Mouse (Mus musculus): Measurements from ENCODE around the gene Hoxd12.

Hoxd12 gene

DNA sequence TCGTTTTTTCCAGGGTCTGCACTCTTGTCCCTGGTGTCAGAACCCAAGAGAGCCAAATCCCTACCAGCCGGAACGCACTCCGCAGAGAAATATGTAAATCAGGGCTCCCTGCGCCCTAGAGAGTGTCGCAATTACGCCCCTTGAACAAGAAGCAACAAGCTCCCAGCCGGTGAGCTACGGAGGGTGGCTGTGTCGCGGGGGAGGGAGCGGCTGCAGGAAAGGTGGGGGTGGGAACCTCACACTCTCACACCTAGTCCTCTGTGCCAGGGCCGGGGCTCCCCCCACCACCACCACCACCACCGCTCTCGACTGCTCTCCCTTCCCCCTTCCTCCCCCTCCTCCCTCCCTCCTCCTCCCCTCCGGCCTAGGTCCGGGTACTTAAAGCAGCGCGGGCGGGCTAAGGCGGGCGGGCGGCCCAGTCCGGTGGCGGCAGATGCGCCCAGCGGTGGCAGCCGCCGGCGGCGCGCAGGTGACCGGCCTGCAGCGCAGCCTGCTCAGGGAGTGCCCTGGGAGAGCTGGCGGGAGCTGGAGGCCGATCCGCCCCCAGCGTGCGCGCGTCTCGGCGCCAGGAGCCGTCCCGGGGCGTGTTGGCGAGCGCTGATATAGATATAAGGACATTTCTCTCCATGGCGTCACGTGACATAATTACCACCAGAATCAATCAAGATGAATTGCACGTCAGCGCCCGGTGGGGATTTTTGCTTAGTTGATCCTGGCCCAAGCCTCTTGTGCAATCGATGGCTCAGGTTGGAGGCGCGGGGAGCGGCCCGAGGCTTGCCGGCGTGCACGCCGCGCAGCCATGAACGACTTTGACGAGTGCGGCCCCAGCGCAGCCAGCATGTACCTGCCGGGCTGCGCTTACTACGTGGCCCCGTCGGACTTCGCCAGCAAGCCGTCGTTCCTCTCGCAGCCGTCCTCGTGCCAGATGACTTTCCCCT is 7.0 kb downstream of the Hoxd12 start:
- no peak for DNase-seq (ENCODE audit: low spot score)

DNA sequence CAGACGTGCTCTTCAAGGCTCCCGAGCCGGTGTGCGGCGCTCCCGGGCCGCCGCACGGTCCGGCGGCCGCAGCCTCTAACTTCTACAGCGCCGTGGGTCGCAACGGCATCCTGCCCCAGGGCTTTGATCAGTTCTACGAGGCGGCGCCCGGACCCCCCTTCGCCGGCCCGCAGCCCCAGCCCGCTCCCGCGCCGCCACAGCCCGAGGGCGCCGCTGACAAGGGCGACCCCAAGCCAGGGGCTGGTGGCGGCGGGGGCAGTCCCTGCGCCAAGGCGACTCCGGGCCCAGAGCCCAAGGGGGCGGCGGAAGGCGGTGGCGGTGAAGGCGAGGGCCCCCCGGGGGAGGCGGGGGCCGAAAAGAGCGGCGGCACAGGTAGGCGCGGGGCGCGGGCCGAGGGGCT is 8.0 kb downstream of the Hoxd12 start:
- DNase-seq (ENCODE audit: low spot score), result no peak

DNA sequence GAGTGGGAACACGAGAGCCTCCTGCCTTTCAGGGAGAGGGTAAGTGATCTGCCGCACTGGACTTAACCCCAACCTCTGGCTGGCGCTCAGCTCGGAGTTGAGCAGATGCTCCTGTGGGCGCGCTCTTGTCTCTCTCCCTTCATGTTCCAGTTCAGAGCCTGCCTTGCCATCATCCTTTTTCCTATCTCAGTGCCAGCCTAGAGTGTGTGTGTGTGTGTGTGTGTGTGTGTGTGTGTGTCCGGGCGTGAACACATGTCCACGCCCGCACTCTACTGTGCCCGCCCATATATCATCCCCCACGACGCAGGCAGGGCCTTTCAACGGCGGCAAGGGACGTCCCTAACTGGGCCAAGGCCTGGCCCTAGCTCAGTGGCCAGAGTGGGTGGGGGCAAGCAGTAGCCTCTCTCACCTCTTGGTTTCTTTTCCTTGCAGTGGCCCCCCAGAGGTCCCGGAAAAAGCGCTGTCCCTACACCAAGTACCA is 8.7 kb downstream of the Hoxd12 start:
- no peak for DNase-seq (ENCODE audit: low spot score)

DNA sequence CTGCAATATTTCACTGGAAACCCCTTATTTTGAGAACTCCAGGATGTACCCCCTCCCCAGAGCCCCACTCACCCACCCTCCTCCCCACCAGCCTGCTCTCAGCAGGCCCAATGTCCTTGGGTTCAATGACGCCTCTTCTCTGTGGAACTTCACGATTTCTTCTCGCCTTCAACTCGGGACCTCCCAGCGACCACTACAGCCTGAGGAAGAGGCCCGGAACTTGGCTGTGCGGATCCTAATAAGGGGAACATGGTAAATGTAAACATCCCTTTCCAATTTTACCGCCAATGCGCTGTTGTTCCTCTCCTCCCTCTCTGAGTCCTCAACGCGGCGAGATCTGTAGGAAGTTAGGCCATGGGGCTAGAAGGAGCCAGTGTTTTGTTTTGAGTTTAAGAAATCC is 9.3 kb downstream of the Hoxd12 start:
- no peak for DNase-seq (ENCODE audit: low spot score)

DNA sequence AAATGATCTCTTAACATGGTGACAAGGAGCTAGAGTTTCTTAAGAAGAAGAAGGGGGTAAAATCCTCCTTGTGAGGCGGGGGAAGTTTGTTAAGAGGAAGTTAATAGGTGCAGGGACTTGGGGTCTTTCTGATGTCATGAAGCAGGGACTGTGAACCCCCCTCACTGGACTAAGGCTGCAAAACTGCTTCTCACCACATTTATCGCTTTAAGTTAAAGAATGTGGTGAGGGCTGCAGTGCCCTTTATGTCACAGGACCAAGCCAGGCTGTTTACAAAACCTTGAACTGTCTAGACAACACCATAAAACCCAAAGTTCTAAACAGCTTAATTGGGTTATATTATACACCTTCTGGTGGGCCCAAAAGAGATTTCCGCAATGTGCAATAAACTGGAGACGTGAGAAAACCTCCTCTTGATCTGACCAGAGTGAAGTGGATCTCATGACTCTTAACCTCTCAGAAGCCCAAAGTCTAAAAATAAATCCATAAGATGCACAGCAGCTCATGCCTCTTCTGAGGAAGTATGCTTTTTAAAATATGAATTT is 10.3 kb downstream of the Hoxd12 start:
- no peak for DNase-seq (ENCODE audit: low spot score)

DNA sequence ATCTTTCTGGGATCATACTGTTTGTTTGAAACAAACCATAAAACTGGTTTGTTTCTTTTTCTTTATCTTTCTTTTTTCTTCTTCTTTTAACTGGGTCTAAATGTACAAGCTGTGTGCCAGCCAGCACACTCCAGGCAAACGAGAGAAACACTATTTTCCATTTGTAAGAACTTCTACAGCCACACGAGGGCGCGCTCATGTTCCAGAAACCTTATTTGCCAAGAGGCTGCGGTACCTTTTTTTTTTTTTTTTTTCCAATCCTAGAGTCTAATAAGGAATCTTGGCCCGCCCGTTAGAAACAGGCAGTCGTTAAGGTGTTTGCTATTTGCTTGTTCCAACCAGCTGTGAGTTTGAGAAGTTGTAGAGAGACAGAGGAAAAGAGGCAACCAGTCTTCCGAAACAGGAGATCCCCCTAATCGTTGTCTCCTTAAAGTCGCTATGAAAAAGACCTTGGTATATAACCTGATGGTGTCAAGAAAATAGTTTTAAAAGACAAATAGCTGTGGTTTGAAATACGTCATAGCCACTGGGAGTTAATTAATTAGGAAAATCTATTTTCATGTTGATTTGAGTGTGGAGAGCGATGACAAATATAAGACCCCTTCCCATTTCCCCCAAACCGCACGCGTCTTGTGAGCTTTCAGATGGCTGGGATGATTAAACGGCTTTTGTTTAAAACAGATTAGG is 11.6 kb downstream of the Hoxd12 start:
- no peak for DNase-seq (ENCODE audit: low spot score)

DNA sequence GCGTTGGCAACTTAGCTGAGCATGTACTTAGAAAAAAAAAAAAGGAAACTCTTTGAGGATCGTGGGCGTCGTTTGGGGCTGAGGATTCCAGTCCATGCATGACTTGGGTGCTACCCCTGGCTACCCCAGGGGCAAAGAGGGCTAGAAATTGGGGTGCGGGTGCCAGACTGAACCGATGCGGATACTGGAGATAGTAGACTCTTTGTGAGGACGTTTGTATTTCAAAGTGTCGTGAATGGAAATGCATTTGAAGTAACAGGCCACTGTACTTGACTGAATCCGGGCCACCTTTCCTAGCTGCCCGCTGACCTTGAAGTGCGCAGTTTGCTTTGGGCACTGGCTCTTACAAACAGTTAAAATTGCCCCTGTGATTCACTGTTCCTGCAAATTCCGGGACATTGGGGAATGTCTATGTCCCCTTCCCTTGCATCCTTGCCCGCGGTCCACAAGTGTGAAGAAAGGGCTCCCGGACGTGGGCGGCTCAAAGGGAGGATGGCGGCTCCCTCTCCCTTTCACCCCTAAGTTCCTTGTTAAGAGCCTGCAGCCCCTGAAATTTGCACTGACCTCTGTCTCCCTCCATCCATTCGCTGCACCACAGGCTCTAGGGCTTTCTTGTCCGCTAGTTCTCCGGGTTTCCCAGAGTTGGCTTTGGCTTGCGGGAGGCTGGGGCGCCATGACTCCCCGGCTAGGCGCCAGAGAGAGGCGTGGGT is 12.3 kb downstream of the Hoxd12 start:
- no peak for DNase-seq (ENCODE audit: low spot score)

DNA sequence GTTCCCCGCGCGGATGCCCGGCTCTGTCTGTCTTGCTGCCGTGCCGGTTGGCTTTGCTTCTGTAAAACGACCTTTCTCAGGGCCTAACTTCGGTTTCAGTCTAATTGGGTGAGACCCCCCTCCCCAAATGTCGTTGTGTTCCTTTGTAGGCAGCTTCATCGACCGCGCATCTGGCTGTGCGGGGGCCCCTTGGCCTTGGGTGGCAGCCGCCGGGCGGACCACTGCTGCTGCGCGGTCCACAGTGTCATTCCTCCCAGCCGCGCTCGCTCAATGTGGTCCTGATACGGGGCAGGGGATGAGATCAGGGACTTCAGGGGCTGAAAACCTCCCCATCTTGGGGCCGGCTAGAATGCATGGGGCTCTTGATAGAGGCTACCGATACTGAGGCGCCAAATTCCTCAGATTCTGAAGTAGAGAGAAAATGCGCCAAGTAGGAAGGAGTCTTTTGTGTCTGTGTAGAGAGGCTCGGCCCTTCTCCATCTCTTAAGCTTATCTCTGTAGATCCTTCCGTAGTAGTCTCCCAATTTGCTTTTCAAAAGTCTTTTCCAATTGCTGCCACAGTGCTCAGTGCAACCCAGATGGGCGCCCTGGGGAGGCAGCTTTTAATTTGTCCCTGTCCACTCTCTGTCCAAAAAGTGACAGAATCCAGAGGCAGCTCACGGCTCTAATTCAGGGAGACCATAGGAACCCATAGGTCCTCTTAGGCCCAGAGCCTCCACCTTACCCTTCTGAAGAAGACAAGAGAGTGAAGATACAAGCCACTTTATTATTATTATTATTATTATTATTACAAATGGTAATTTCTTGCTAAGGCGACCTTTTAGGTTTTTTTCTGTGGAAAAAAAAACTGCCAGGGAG is 13.1 kb downstream of the Hoxd12 start:
- DNase-seq (ENCODE audit: low spot score), result no peak

DNA sequence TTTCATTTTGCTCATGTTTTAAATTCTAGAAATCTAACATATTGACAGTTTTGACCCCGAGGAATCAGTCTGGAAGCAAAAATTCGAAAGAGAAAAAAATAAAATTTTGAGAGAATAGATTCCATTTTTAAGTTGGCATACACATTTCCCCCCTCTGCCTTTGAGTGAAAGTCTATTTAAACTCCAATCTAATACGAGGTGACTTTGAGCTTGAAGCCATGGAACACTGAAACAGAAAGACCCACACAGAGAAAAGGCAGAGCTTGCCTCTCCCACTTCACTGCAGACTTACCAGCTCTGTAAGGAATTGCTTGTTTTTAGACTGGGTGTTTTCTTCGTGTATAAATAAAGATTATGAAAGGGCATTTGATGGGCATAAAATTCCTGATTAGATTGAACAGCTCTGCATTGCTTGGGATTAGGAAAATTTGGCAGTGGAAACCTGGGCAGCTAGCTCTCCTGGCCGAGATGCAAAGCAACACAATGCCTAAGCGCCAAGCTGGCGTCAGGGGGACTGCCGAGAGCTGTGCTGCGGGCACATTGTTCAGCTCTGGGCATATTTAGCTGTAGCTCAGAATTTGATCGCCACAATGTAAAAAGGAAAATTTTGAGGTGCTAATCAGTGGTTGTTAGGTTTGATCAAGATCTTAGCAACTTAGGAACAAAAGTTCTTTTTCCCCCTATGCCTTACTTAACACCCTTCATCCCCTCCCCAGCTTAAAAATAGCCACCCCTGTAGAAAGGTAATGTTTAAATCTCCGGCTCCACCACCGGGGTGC is 14.2 kb downstream of the Hoxd12 start:
- no peak for DNase-seq (ENCODE audit: low spot score)

DNA sequence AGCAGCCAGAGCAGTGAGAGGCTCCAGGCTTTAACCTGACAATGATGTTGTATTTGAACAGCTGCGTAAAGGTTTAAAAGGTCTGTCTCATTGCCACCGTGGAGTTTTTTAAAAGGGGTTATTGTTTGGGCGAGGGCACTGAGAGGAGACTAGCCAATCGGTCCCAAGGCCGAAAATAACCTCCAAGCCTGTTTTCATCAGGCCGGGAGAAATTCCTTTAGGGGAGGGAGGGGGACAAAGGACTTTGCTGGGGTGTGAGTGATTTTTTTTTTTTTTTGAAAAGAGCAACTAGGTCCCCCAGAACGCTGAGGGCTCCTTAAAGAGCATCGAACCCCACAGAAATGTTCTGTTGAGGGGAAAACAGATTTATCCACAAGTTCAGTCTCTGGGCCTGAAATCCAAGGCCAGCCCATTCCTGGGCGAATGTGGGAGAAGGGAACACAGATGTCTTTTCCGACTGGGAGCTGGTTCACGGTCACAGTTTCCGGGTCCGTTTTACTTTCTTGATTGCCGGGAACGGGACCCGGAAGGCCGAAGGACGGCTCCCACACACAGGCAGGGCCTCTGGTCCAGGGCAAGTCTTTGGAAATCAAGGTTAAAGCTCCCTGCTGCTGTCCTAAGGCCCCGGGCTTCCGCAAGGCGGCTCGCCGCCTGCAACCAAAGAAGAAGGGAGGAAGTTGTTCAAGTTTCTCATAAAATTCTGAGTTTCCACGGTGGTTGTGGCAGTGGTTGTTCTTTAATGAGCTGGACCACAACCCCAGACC is 14.9 kb downstream of the Hoxd12 start:
- no peak for DNase-seq (ENCODE audit: low spot score)

DNA sequence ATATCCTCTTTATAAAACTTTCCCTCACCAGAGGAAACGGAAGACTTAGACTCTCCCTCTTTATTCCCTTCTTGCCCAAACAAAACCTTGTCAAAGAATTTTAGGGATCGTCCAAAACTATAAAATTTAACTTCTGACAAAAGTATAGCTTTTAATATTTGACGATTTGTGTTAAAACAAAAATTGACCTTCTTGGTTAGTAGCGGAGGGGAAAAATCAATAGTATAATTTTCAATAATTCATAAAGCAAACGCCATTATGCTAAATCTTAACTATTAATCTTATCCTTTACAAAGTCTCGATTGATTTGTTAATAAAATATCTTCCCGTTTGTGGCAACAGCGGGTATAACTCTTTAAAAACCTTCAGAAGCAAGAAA is 15.5 kb downstream of the Hoxd12 start:
- DNase-seq (ENCODE audit: low spot score), result no peak

DNA sequence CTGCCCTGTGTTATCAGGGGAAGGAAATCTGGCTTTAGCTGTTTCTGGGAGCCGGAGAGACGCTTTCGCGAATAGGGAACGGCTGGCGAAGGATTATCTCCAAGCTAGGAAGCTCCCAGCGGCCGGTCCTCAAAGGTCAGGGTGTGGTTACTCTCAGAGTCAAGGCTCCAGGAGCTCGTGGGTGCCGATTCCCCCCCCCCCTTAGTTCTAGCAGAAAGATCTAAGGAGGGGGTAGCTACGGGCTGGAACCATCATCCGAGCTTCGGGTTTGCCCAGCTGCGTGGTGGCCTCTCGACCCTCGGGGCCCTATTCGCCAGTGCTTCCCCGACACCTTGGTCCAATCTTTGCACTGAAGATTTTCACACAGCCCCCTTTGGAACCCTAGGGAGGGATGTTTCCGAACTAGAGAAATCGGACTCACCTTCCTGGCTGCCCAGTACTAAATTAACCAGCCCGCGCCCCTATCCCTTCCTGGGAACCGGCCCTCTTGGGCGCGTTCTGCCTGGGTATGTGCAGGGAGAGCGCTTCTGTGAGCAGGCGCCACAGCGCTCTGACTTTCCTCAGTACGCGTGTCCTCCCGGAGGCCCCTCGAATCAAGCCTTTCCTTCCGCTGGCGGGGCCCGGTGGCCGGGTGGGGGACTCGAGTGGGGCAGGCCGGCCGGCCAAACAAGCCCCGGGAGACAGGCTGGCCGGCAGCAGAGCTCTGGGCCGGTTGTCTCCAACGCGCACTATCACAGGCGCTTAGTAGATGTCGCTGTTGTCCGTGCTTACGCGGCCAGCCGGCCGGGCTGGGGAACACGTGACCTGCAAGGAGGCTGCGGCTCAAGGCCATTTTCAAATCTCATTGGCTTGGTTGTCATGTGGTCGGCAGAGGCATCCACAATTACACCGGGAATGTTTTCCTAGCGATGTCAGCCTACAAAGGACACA is 16.5 kb downstream of the Hoxd12 start, which contains the start of gene Hoxd10:
Hoxd10 (plus strand) TSS at position 903 of the 930 bp plus-strand sequence.
- DNase-seq (ENCODE audit: low spot score), result peak; percentile 82

DNA sequence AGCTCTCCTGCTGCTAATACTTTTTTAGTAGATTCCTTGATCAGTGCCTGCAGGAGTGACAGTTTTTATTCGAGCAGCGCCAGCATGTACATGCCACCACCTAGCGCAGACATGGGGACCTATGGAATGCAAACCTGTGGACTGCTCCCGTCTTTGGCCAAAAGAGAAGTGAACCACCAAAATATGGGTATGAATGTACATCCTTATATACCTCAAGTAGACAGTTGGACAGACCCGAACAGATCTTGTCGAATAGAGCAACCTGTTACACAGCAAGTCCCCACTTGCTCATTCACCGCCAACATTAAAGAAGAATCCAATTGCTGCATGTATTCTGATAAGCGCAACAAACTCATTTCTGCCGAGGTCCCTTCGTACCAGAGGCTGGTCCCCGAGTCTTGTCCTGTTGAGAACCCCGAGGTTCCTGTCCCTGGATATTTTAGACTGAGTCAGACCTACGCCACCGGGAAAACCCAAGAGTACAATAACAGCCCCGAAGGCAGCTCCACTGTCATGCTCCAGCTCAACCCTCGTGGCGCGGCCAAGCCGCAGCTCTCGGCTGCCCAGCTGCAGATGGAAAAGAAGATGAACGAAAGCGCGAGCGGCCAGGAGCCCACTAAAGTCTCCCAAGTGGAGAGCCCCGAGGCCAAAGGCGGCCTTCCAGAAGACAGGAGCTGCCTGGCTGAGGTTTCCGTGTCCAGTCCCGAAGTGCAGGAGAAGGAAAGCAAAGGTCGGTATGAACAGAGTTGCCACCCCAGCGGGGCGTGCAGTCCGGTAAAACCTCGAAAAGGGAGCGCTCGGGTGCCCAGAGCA is 17.4 kb downstream of the Hoxd12 start:
- DNase-seq (ENCODE audit: low spot score), result no peak

DNA sequence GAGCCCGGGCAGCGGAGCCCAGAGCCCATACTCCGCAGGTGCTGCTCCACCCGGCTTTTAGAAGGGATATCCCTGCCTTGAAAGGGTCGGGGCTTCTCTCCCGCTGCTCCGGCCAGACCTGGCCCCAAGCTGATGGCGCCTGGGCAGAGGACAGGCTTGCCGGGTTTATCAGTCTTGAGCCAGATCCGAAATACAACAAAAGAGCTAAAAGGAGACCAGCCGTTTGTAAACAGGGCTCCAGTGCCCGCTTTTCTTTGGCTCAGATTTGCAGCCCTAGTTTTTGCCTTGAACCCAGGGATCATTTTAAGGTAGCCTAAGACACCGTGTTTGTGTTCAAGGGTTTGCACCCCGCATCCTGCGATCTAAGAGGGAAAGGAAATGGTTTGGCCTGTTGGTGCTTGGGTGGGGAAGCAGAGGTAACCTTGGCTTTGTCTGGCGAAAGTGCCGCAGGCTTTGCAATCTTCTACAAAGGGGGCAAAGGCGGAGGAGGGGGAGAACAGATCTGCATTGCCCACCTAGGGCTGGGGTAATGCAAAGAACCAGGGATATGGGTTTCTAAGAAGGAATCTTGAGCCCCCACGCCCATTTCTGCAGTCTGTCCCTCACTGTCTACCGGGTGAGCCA is 18.1 kb downstream of the Hoxd12 start:
- no peak for DNase-seq (ENCODE audit: low spot score)

DNA sequence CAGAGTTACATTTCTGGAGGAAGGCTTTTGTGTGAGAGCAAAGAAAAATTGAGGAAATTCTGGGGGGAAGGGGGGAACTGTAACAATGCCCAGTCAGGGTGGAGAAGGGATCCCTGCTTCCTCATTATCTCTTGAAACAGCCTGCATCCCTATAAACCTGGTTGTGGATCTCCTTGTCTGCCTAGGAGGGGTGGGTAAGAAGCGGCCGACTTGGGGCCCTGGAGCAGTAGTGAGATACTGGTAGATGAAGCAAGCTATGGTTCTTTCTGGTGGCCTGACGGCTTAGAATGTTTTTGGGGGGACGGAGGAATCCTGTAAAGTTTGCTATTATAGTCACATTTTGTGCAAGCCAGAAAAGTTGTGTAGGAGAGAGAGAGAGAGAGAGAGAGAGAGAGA is 18.6 kb downstream of the Hoxd12 start:
- DNase-seq (ENCODE audit: low spot score), result no peak

DNA sequence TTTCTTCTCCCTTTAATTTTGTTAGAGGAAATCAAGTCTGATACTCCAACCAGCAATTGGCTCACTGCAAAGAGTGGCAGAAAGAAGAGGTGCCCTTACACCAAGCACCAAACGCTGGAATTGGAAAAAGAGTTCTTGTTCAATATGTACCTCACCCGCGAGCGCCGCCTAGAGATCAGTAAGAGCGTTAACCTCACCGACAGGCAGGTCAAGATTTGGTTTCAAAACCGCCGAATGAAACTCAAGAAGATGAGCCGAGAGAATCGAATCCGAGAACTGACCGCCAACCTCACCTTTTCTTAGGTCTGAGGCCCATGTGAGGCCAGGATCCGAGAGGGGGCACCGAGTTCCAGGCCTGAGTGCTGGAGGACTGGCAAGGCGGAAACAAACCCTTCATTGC is 19.3 kb downstream of the Hoxd12 start:
- no peak for DNase-seq (ENCODE audit: low spot score)

DNA sequence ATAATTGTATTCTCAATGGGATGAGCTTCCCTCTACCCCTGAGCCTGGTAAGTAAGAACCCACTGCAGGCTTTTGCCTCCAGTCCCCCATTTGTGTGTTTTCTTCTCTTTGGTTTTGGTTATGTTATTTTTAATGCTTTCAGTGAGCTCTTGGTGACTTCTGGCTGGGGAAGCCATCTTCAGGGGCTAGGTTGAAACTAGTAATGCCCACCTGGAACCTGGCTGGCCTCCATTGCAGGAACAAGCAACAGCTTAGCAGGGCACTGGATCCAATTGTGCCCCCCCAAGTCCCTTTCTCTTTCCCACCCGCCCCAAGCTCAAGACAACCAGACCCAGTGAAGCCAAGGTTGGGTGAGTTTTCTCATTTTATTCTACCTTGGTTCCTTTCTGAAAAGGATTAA is 20.6 kb downstream of the Hoxd12 start:
- DNase-seq (ENCODE audit: low spot score), result no peak
